Comparison of ENCODE assay signal across 8 mouse cellular contexts in genomic region chr9:106172527-106172926, GRCm38 (mm10). TPM values are rescaled to one million over a fixed set of nuclear protein-coding genes. Genes with fewer than 3 reads are reported as not detected.
DNase-seq lines count a peak whose midpoint lies in the region; ATAC-seq and TF ChIP-seq lines count a peak whose summit lies in the region.

No protein-coding gene starts in this region.

- no peak for DNase-seq in left cerebral cortex, adult 2 months (ENCODE audit: extremely low spot score in 1 of 2, low spot score in 2 of 2)
- no peak for DNase-seq in left cerebral cortex, postnatal 36 days (ENCODE audit: low spot score in 2 of 2)
- no peak for DNase-seq in gastrocnemius, postnatal 25 days
- no peak for DNase-seq in testis, postnatal 14 days (ENCODE audit: low spot score)
- DNase-seq in spleen, postnatal 36 days (ENCODE audit: low spot score in 2 of 2), result no peak

- no peak for TF ChIP-seq CTCF in left cerebral cortex, adult 2 months (IDR thresholded peaks at IDR 0.05)

- ATAC-seq in embryonic facial prominence, embryonic 12.5 days (ENCODE audit: insufficient number of reproducible peaks, insufficient read depth, low FRiP score, low TSS enrichment), result no peak
- ATAC-seq in intestine, embryonic 15.5 days, result no peak

- WGBS in embryonic facial prominence, embryonic 12.5 days, result 21% methylated on average over 3 of the region's 3 CpGs
- 2% methylated on average over 3 of the region's 3 CpGs for WGBS in intestine, embryonic 15.5 days

- peaks cover 35% of the 10 kb centered on the region for H3K4me1 ChIP-seq in embryonic facial prominence, embryonic 12.5 days
- H3K4me1 ChIP-seq in intestine, embryonic 15.5 days (replicated peaks), result peaks cover 16% of the 10 kb centered on the region; the same call in 1 of the 2 replicates

- H3K27ac ChIP-seq in left cerebral cortex, adult 2 months, result peak overlapping the region; percentile 98; the same call in 1 of the 2 replicates
- H3K27ac ChIP-seq in embryonic facial prominence, embryonic 12.5 days, result no peak overlapping the region
- no peak overlapping the region for H3K27ac ChIP-seq in intestine, embryonic 15.5 days

- H3K9ac ChIP-seq in embryonic facial prominence, embryonic 12.5 days, result peak overlapping the region; percentile 95
- H3K9ac ChIP-seq in intestine, embryonic 15.5 days, result no peak overlapping the region

- H3K9me3 ChIP-seq in embryonic facial prominence, embryonic 12.5 days, result no peaks in the 10 kb centered on the region
- H3K9me3 ChIP-seq in intestine, embryonic 15.5 days, result no peaks in the 10 kb centered on the region

- intact Hi-C loops in left cerebral cortex, adult 2 months (cut with DNase I), result loop anchor here (10.0 kb wide), 1 partner anchor 252 kb away; the partner anchor contains the start of gene Rpl29
- intact Hi-C loops in left cerebral cortex, postnatal 36 days (cut with DNase I), result loop anchor here (5.0 kb wide), 1 partner anchor 40 kb away; no protein-coding TSS in a partner anchor

- H3K36me3 ChIP-seq in embryonic facial prominence, embryonic 12.5 days, result peaks cover 13% of the 10 kb centered on the region
- no peaks in the 10 kb centered on the region for H3K36me3 ChIP-seq in intestine, embryonic 15.5 days
- H3K36me3 ChIP-seq in myocyte (ENCODE audit: control insufficient read depth, insufficient read depth), result peaks cover 14% of the 10 kb centered on the region

- peaks cover 65% of the 10 kb centered on the region for H3K79me2 ChIP-seq in myocyte (ENCODE audit: control insufficient read depth, insufficient read depth)

- H3ac ChIP-seq in myocyte (ENCODE audit: control insufficient read depth, insufficient read length), result no peak overlapping the region

- peak overlapping the region; percentile 62 for H3K4me3 ChIP-seq in left cerebral cortex, adult 2 months
- peak overlapping the region; percentile 93 for H3K4me3 ChIP-seq in embryonic facial prominence, embryonic 12.5 days
- peak overlapping the region; percentile 89 for H3K4me3 ChIP-seq in intestine, embryonic 15.5 days (replicated peaks)
- H3K4me3 ChIP-seq in myocyte, result peak overlapping the region; percentile 95

- peak overlapping the region; percentile 72 for H3K4me2 ChIP-seq in embryonic facial prominence, embryonic 12.5 days (replicated peaks)
- peak overlapping the region; percentile 60 for H3K4me2 ChIP-seq in intestine, embryonic 15.5 days (replicated peaks)
- H3K4me2 ChIP-seq in myocyte (ENCODE audit: low read depth), result peak overlapping the region; percentile 80

- no peak for TF ChIP-seq POLR2A in myocyte (IDR thresholded peaks at IDR 0.05; ENCODE audit: insufficient read length, low read depth)

- no peaks in the 10 kb centered on the region for H3K27me3 ChIP-seq in embryonic facial prominence, embryonic 12.5 days
- no peaks in the 10 kb centered on the region for H3K27me3 ChIP-seq in intestine, embryonic 15.5 days (replicated peaks)
- H3K27me3 ChIP-seq in myocyte (ENCODE audit: control insufficient read depth, insufficient read depth, insufficient read length), result no peaks in the 10 kb centered on the region

TF ChIP-seq in myocyte, 11 proteins besides CTCF, POLR2A, EP300 and RAD21:
- TF ChIP-seq CEBPB (IDR thresholded peaks at IDR 0.05; ENCODE audit: insufficient read depth, poor library complexity, severe bottlenecking), result peak; percentile 59
- TF ChIP-seq MYOD1 (IDR thresholded peaks at IDR 0.05; ENCODE audit: control insufficient read depth in 1 of 3, insufficient read length in 2 of 3, low read depth in 2 of 3), result no peak

RNA-seq across cellular contexts. Expression of gene Wdr82, which starts 1.8 kb away (rescaled TPM):
- 100 to 1,000 TPM; 117 to 126 TPM for total RNA-seq in left cerebral cortex, adult 2 months (2021)
- total RNA-seq in left cerebral cortex, postnatal 36 days (2021), result 100 to 1,000 TPM; 127 to 132 TPM
- 30.8 and 32.6 TPM in 2 replicates for polyA plus RNA-seq in embryonic facial prominence, embryonic 12.5 days (2016; fragmentation: Nextera tagmentation; extraction: Ambion mirVana)
- 16.5 and 19.0 TPM in 2 replicates for polyA plus RNA-seq in intestine, embryonic 15.5 days (2015; fragmentation: Nextera tagmentation; extraction: Ambion mirVana)
- polyA plus RNA-seq in myocyte (2012; fragmentation: generic; extraction: Trizol), result 29.5 TPM
- total RNA-seq in gastrocnemius, postnatal 25 days (2021), result 10 to 100 TPM; 22.4 to 24.3 TPM

RNA-seq across cellular contexts. Expression of gene Glyctk, which starts 14.6 kb away (rescaled TPM):
- 1 to 10 TPM; 4.0 to 5.0 TPM for total RNA-seq in left cerebral cortex, adult 2 months (2021)
- total RNA-seq in left cerebral cortex, postnatal 36 days (2021), result 1 to 10 TPM; 5.9 to 7.4 TPM
- 3.0 and 4.1 TPM in 2 replicates for polyA plus RNA-seq in embryonic facial prominence, embryonic 12.5 days (2016; fragmentation: Nextera tagmentation; extraction: Ambion mirVana)
- 3.4 and 4.3 TPM in 2 replicates for polyA plus RNA-seq in intestine, embryonic 15.5 days (2015; fragmentation: Nextera tagmentation; extraction: Ambion mirVana)
- 1.1 TPM for polyA plus RNA-seq in myocyte (2012; fragmentation: generic; extraction: Trizol)
- under 1 TPM; 0.38 to 0.56 TPM for total RNA-seq in gastrocnemius, postnatal 25 days (2021)

RNA-seq across cellular contexts. Expression of gene Ppm1m, which starts 27.0 kb away (rescaled TPM):
- 10 to 100 TPM; 22.2 to 26.4 TPM for total RNA-seq in left cerebral cortex, adult 2 months (2021)
- 10 to 100 TPM; 23.0 to 25.8 TPM for total RNA-seq in left cerebral cortex, postnatal 36 days (2021)
- polyA plus RNA-seq in embryonic facial prominence, embryonic 12.5 days (2016; fragmentation: Nextera tagmentation; extraction: Ambion mirVana), result 55.2 and 57.2 TPM in 2 replicates
- polyA plus RNA-seq in intestine, embryonic 15.5 days (2015; fragmentation: Nextera tagmentation; extraction: Ambion mirVana), result 30.4 and 31.7 TPM in 2 replicates
- polyA plus RNA-seq in myocyte (2012; fragmentation: generic; extraction: Trizol), result 20.2 TPM
- 1 to 10 TPM; 2.6 to 4.7 TPM for total RNA-seq in gastrocnemius, postnatal 25 days (2021)

RNA-seq across cellular contexts. Expression of gene Twf2, which starts 30.4 kb away (rescaled TPM):
- 10 to 100 TPM; 60.3 to 61.1 TPM for total RNA-seq in left cerebral cortex, adult 2 months (2021)
- 10 to 100 TPM; 60.6 to 63.0 TPM for total RNA-seq in left cerebral cortex, postnatal 36 days (2021)
- 66.7 and 70.6 TPM in 2 replicates for polyA plus RNA-seq in embryonic facial prominence, embryonic 12.5 days (2016; fragmentation: Nextera tagmentation; extraction: Ambion mirVana)
- polyA plus RNA-seq in intestine, embryonic 15.5 days (2015; fragmentation: Nextera tagmentation; extraction: Ambion mirVana), result 51.5 and 52.5 TPM in 2 replicates
- 103 TPM for polyA plus RNA-seq in myocyte (2012; fragmentation: generic; extraction: Trizol)
- total RNA-seq in gastrocnemius, postnatal 25 days (2021), result 100 to 1,000 TPM in 1 of 2 experiments, 10 to 100 TPM in 1; 95.6 to 126 TPM

RNA-seq across cellular contexts. Expression of gene Tlr9, which starts 49.9 kb away (rescaled TPM):
- total RNA-seq in left cerebral cortex, adult 2 months (2021), result 1 to 10 TPM in 1 of 2 experiments, under 1 TPM in 1; 0.82 to 1.1 TPM
- total RNA-seq in left cerebral cortex, postnatal 36 days (2021), result 1 to 10 TPM in 1 of 2 experiments, under 1 TPM in 1; 0.89 to 1.3 TPM
- not detected in 2 replicates for polyA plus RNA-seq in embryonic facial prominence, embryonic 12.5 days (2016; fragmentation: Nextera tagmentation; extraction: Ambion mirVana)
- 0.16 and 0.19 TPM in 2 replicates for polyA plus RNA-seq in intestine, embryonic 15.5 days (2015; fragmentation: Nextera tagmentation; extraction: Ambion mirVana)
- not detected for polyA plus RNA-seq in myocyte (2012; fragmentation: generic; extraction: Trizol)
- under 1 TPM; 0.21 to 0.33 TPM for total RNA-seq in gastrocnemius, postnatal 25 days (2021)

Comparison
In these comparisons a context has a peak if more than half of its experiments do, and no peak if none do; other contexts are left out.
1. RNA of gene Wdr82, which starts 1.8 kb away (total RNA-seq): 127 to 132 TPM in left cerebral cortex, postnatal 36 days and 117 to 126 TPM in left cerebral cortex, adult 2 months; 22.4 to 24.3 TPM in gastrocnemius, postnatal 25 days; every median in the first group is over 4 times any median in the second.
2. RNA of gene Ppm1m, which starts 27.0 kb away (total RNA-seq): 22.2 to 26.4 TPM in left cerebral cortex, adult 2 months and 23.0 to 25.8 TPM in left cerebral cortex, postnatal 36 days; 2.6 to 4.7 TPM in gastrocnemius, postnatal 25 days; every median in the first group is over 4 times any median in the second.
3. Peak in every context shown above with its lines, with median percentiles within 50 percentile points of each other: H3K4me3 ChIP-seq and H3K4me2 ChIP-seq.